8 mouse cellular contexts compared by ENCODE assay signal in genomic region chrX:7679405-7680056, GRCm38 (mm10). TPM values are rescaled to one million over a fixed set of nuclear protein-coding genes. Genes with fewer than 3 reads are reported as not detected.
DNase-seq lines count a peak whose midpoint lies in the region; ATAC-seq lines count a peak whose summit lies in the region.

No protein-coding gene starts in this region.

- DNase-seq in R1 (ENCODE audit: low read depth, low spot score): peak; percentile 91
- peak; percentile 87 to 94 for DNase-seq in cerebellum, postnatal 25 days
- peak; percentile 68 to 74 for DNase-seq in frontal cortex, postnatal 25 days (ENCODE audit: low spot score in 2 of 2)
- peak; percentile 85 for DNase-seq in hindbrain, embryonic 14.5 days (ENCODE audit: low spot score)
- DNase-seq in layer of hippocampus, postnatal 36 days: peak; percentile 80 to 82
- peak; percentile 91 for DNase-seq in lung, postnatal 25 days (ENCODE audit: low spot score)
- peak; percentile 52 for DNase-seq in retina, adult 2 months (ENCODE audit: low read depth, low spot score)
- DNase-seq in thymus, postnatal 25 days: peak; percentile 88

- peak overlapping the region; percentile 18 for H3K4me3 ChIP-seq in hindbrain, embryonic 14.5 days (replicated peaks; ENCODE audit: low read length)

- H3K9ac ChIP-seq in hindbrain, embryonic 14.5 days: peak overlapping the region; percentile 46; the same call in 1 of the 2 replicates

- no peaks in the 10 kb centered on the region for H3K36me3 ChIP-seq in hindbrain, embryonic 14.5 days (replicated peaks; ENCODE audit: control insufficient read depth, insufficient read depth)

- H3K9me3 ChIP-seq in hindbrain, embryonic 14.5 days (ENCODE audit: control insufficient read depth, low read length): no peaks in the 10 kb centered on the region

- no peaks in the 10 kb centered on the region for H3K4me1 ChIP-seq in hindbrain, embryonic 14.5 days (replicated peaks; ENCODE audit: control insufficient read depth, insufficient read depth, low read length)

- H3K27ac ChIP-seq in hindbrain, embryonic 14.5 days: no peak overlapping the region

- 22% methylated on average over 26 of the region's 27 CpGs for WGBS in hindbrain, embryonic 14.5 days

- no peaks in the 10 kb centered on the region for H3K27me3 ChIP-seq in hindbrain, embryonic 14.5 days (ENCODE audit: control insufficient read depth, insufficient read depth, low read length)

- H3K4me2 ChIP-seq in hindbrain, embryonic 14.5 days (replicated peaks): peak overlapping the region; percentile 51

- ATAC-seq in hindbrain, embryonic 14.5 days (ENCODE audit: low FRiP score): peak; percentile 88

RNA-seq across cellular contexts. Expression of gene Magix, which starts 1.5 kb away (rescaled TPM):
- polyA plus RNA-seq in hindbrain, embryonic 14.5 days (2014; fragmentation: Nextera tagmentation; extraction: Ambion mirVana): not detected in 2 replicates
- total RNA-seq in layer of hippocampus, postnatal 36 days (2021): under 1 TPM; 0.15 to 0.30 TPM

RNA-seq across cellular contexts. Expression of gene Plp2, which starts 8.3 kb away (rescaled TPM):
- polyA plus RNA-seq in hindbrain, embryonic 14.5 days (2014; fragmentation: Nextera tagmentation; extraction: Ambion mirVana): 21.2 and 23.5 TPM in 2 replicates
- 1 to 10 TPM; 5.1 to 5.7 TPM for total RNA-seq in layer of hippocampus, postnatal 36 days (2021)

RNA-seq across cellular contexts. Expression of gene Gpkow, which starts 17.4 kb away (rescaled TPM):
- polyA plus RNA-seq in hindbrain, embryonic 14.5 days (2014; fragmentation: Nextera tagmentation; extraction: Ambion mirVana): 46.1 and 52.1 TPM in 2 replicates
- 10 to 100 TPM; 35.0 to 36.2 TPM for total RNA-seq in layer of hippocampus, postnatal 36 days (2021)

RNA-seq across cellular contexts. Expression of gene Prickle3, which starts 22.5 kb away (rescaled TPM):
- polyA plus RNA-seq in hindbrain, embryonic 14.5 days (2014; fragmentation: Nextera tagmentation; extraction: Ambion mirVana): 1.2 and 1.5 TPM in 2 replicates
- total RNA-seq in layer of hippocampus, postnatal 36 days (2021): under 1 TPM; 0.62 to 0.99 TPM

RNA-seq across cellular contexts. Expression of gene Wdr45, which starts 34.6 kb away (rescaled TPM):
- 20.6 and 21.9 TPM in 2 replicates for polyA plus RNA-seq in hindbrain, embryonic 14.5 days (2014; fragmentation: Nextera tagmentation; extraction: Ambion mirVana)
- 10 to 100 TPM; 56.6 to 65.1 TPM for total RNA-seq in layer of hippocampus, postnatal 36 days (2021)
